Mouse (Mus musculus) kidney, adult 2 months (tissue): ENCODE data around the gene Snx17. TPM values are rescaled to one million over a fixed set of nuclear protein-coding genes. Genes with fewer than 3 reads are reported as not detected.

Experiments
- DNase-seq: peaks from one replicate; pipeline ENCODE4 v3.0.0; 2021
- H3K27ac ChIP-seq: fragments of 200-500 bp; 2 replicates; pipeline ENCODE4 v1.5.1; 2012; ENCODE audit warnings: low read depth, low read length, control low read depth, inconsistent platforms; ENCODE audit not compliant: insufficient read depth
- H3K27me3 ChIP-seq: fragments of 200-500 bp; replicated peaks from 2 replicates; pipeline ENCODE4 v1.6.1; 2012; ENCODE audit warnings: mild to moderate bottlenecking, moderate library complexity, low read length, inconsistent platforms; ENCODE audit not compliant: control insufficient read depth, insufficient read depth
- H3K36me3 ChIP-seq: fragments of 200-500 bp; 2 replicates; pipeline ENCODE4 v1.6.1; 2012; ENCODE audit warnings: mild to moderate bottlenecking, moderate library complexity, low read length, inconsistent platforms; ENCODE audit not compliant: control insufficient read depth, insufficient read depth
- H3K4me1 ChIP-seq: fragments of 200-500 bp; 2 replicates; pipeline ENCODE4 v1.6.1; 2011; ENCODE audit warnings: low read length; ENCODE audit not compliant: control insufficient read depth, insufficient read depth
- H3K4me3 ChIP-seq: fragments of 200-500 bp; 2 replicates; pipeline ENCODE4 v1.5.1; 2011; ENCODE audit warnings: mild to moderate bottlenecking, low read depth, low read length, control low read depth; ENCODE audit not compliant: insufficient read depth
- CTCF ChIP-seq: fragments of 200-500 bp; conservative IDR thresholded peaks from 2 replicates; pipeline ENCODE4 v1.5.1; 2011; ENCODE audit warnings: low read depth, mild to moderate bottlenecking, control low read depth, low read length, moderate library complexity, mixed read lengths; ENCODE audit not compliant: insufficient read depth, insufficient read length
- POLR2A ChIP-seq: fragments of 200-500 bp; IDR thresholded peaks from one replicate; pipeline ENCODE4 v1.6.1; 2011; ENCODE audit warnings: low read depth, low read length, control low read depth
- WGBS: fragments of 180-500 bp; shearing (Covaris S2); methylation state at CpG from one replicate; pipeline ENCODE4 v1.1.7; 2018; 5-methylcytosine and 5-hydroxymethylcytosine counted together
- polyA plus RNA-seq: library from polyadenylated mRNA; depleted of rRNA; stranded (reverse); fragments of >200 nt; gene quantifications from 2 replicates; pipeline ENCODE4 v1.2.3, GENCODE M21; 2012

The Snx17 gene
- polyA plus RNA-seq, 1 experiment: 94.1 TPM

DNA sequence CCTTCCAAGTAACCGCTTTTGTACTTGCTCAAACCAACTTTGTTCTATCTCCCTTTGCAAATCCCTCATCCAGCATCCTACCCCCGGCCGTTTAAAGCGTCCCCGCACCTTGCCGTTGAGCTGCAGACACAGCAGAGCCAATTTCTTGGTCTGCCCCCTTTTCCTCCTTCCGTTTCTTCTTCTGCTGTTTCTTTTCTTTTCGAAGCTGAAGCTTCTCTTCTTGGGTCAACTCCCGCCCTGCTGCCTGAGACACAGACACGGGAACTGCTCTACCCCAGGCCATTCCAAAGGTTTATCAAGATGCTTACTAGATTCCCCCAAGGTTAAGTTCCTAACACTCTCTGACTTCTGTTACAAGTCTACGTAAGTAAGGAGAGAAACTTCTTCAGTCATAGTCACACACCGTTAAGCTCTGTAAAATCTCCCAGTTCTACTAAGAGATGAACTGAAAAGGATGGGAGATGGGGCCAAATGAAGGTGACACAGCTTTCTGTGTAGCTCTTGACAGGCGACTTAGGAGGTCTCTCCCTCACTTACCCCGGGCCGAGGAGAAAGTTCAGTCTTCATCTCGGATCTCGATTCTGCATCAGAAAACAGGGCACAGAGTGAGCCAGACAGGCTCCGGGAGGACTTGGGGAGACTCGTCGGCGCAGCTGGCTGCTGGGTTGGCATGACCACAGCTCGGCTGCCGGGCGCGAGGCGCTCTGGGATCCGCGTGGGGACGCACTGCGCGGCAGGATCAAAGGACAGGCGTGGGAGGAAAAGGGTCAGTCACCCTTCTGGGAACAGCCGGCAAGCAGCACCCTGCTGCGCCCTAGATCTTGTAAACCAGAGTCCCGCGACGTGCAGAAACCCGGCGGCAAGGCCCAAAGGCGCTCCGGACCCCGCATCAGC is 735 bp upstream of the Snx17 start:
- Histone ChIP-seq H3K36me3 (peaks cover 7% of the 10 kb centered on the region), H3K4me1 (peaks cover 7% of the 10 kb centered on the region), H3K4me3 (peak overlapping the region; percentile 83), H3K27me3 (no peaks in the 10 kb centered on the region), H3K27ac (peak overlapping the region; percentile 88)
- DNase-seq: no peak
- TF ChIP-seq CTCF: no peak
- no peak for TF ChIP-seq POLR2A
- 11% methylated on average over 42 of the region's 42 CpGs for WGBS

DNA sequence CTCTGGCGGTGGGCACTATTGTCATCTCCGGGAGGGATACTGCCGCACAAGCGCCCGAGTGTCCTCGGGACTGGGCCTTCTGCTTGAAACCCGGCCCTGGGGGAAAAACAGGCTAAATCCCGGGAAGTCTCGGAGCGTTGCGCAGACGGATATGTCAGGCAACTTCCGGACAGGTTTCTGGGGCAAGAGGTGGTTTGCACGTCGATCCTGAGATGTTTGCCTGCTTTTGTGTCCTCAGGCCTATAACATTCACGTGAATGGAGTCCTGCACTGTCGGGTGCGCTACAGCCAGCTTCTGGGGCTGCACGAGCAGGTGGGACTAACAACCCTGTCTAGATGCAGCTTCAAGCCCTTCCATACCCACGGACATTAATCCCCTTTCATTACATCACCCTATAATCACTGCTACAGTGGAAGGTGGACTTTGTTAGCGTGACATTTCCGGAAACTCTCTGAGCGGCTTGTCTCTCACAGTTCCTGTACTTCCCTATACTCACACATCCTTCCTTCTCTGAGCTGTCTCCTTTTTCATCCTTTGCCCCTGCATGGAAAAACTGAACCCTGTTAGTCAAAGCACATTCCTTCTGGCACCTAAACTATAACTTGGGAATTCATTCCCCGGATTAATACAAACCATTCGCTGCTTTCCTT is 729 bp downstream of the Snx17 start:
- WGBS: 6% methylated on average over 25 of the region's 25 CpGs
- no peak for DNase-seq
- TF ChIP-seq CTCF: no peak
- no peak for TF ChIP-seq POLR2A
- Histone ChIP-seq H3K36me3 (peaks cover 10% of the 10 kb centered on the region), H3K4me3 (peak overlapping the region; percentile 81), H3K27me3 (no peaks in the 10 kb centered on the region), H3K4me1 (peaks cover 7% of the 10 kb centered on the region), H3K27ac (peak overlapping the region; percentile 65)

DNA sequence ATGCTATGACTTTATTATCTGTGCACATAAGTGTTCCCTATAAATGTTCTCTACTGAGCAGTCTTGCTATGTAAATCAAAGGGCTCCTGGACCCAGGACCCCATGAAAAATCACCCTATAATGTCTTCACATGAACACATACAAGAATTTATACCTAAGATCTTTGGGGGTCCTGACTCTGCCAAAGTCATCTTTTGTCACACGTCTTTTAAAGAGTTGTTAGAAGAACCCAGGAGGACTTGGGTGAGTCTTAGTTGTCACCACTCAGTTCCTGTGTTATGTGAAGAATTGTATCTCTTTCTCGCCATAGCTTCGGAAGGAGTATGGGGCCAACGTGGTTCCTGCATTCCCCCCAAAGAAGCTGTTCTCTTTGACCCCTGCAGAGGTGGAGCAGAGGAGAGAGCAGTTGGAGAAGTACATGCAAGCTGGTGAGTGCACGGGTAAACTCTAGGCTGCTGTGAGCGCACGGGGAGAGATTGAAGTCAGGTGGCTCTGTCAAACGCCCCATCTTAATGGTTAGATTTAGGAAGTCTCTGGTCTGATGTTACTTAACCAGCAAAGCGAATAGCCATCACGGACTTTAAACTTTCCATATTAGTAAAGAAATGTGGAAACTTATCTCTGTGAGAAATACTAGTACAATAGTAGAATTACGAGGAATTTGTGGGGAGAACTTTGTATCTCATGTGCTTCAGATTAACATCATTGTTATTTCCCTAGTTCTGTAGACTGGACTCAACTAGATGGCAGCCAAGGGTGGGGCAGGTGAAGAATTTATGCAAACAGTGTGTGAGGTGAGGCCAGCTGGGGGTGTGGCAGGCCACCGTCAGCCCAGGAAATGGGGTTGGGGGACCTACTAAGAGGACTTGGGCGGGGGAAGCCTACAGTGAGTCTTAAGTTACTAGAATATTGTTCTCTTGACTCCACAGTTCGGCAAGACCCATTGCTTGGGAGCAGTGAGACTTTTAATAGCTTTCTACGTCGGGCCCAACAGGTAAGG is 1.8 kb downstream of the Snx17 start:
- Histone ChIP-seq H3K4me1 (peaks cover 7% of the 10 kb centered on the region), H3K27me3 (no peaks in the 10 kb centered on the region), H3K27ac (no peak overlapping the region), H3K36me3 (peaks cover 10% of the 10 kb centered on the region), H3K4me3 (no peak overlapping the region)
- no peak for DNase-seq
- no peak for TF ChIP-seq CTCF
- TF ChIP-seq POLR2A: no peak
- WGBS: 91% methylated on average over 16 of the region's 16 CpGs

DNA sequence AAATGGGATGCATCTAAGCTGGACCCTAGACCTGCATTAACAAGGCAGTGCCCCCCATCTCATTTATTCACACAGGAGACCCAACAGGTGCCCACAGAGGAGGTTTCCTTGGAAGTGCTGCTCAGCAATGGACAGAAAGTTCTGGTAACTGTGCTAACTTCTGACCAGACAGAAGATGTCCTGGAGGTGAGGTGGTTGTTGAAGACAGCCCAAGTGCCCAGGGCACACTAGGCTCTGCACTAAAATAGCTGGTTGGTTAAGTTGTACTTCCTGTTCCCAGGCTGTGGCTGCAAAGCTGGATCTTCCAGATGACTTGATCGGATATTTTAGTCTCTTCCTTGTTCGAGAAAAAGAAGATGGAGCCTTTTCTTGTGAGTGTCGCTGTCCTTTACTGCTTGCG is 2.6 kb downstream of the Snx17 start:
- Histone ChIP-seq H3K27me3 (no peaks in the 10 kb centered on the region), H3K4me1 (peaks cover 7% of the 10 kb centered on the region), H3K4me3 (no peak overlapping the region), H3K36me3 (peaks cover 10% of the 10 kb centered on the region), H3K27ac (no peak overlapping the region)
- DNase-seq: no peak
- TF ChIP-seq CTCF (no peak), POLR2A (no peak)
- 89% methylated on average over 4 of the region's 4 CpGs for WGBS

DNA sequence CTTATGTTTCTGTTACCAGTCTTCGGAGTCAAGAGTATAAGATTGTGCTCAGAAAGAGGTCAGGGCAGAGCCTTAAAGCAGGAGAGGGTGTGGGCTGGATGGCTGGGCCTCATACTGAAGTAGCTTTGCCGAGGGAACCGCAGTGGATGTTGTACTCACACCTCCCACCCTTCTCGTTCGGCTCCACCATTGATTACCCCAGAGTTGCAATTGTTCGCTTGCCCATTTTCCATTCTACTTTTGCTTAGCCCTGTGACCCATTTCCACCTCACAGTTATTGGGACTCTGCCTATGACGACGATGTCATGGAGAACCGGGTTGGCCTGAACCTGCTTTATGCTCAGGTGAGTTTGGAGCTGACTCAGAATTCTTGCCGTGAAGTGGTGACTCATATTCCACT is 3.2 kb downstream of the Snx17 start:
- DNase-seq: no peak
- H3K36me3 ChIP-seq: peaks cover 10% of the 10 kb centered on the region
- 84% methylated on average over 10 of the region's 10 CpGs for WGBS

DNA sequence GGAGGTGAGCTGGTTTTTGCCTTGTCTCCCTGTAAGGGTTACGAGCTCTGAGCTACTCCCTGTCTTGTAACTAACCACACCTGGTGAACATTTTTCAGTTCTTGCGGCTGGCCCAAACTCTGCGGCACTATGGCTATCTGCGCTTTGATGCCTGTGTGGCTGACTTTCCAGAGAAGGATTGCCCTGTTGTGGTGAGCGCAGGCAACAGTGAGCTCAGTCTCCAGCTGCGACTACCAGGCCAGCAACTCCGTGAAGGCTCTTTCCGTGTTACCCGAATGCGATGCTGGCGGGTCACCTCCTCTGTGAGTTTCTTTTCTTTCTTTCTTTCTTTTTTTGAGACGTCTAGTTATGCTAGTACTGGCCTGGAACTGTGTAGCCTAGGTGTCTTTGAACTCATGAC is 4.0 kb downstream of the Snx17 start:
- H3K27me3 ChIP-seq: no peaks in the 10 kb centered on the region
- WGBS: 90% methylated on average over 12 of the region's 12 CpGs
- no peak overlapping the region for H3K27ac ChIP-seq
- H3K4me3 ChIP-seq: no peak overlapping the region
- H3K4me1 ChIP-seq: peaks cover 4% of the 10 kb centered on the region
- peaks cover 10% of the 10 kb centered on the region for H3K36me3 ChIP-seq
- DNase-seq: no peak
- TF ChIP-seq POLR2A: no peak
- TF ChIP-seq CTCF: no peak

More for the DNA sequence above, 3.2 kb downstream of the Snx17 start:
- H3K27me3 ChIP-seq: no peaks in the 10 kb centered on the region
- H3K4me3 ChIP-seq: no peak overlapping the region
- peaks cover 7% of the 10 kb centered on the region for H3K4me1 ChIP-seq
- no peak for TF ChIP-seq CTCF
- no peak for TF ChIP-seq POLR2A
- H3K27ac ChIP-seq: no peak overlapping the region
